ENCODE assay signal across 17 mouse cellular contexts in the genomic region with DNA sequence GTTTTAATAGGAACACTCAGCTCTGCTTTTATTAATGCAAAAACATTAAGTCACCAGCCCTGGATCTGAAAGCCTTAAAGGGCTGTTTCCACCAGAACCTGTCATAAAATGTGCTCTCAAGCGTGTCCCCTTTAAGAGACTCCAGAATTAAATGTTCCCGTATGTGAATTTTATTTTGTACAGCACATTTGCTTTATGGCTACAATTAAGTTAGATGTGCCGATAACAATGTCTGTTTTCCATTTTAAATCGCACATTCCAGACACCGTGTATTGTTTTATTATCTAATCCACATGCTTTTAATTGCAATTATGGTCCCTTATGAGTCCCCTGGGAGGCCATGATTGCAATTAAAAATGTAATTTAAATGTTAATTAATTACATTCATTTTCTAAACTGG.
DNase-seq lines count a peak whose midpoint lies in the region; ATAC-seq and TF ChIP-seq lines count a peak whose summit lies in the region.
"Had no signal": no experiment of that assay in that cellular context is flagged by ENCODE, and none has a peak within 500 bp of the region (broad histone marks: within the 10 kb centered on the region; RNA-seq: fewer than 3 reads in every experiment).

No protein-coding gene starts in this region.

- H3K27me3 ChIP-seq in forebrain, postnatal 0 days (ENCODE audit: insufficient read depth, low read length), result no peaks in the 10 kb centered on the region
- H3K27me3 ChIP-seq in forebrain, embryonic 12.5 days, result peaks cover 9% of the 10 kb centered on the region; the same call in 1 of the 2 replicates
- no peaks in the 10 kb centered on the region for H3K27me3 ChIP-seq in midbrain, postnatal 0 days (ENCODE audit: insufficient read depth, low read length)
- no peaks in the 10 kb centered on the region for H3K27me3 ChIP-seq in midbrain, embryonic 13.5 days
- peaks cover 14% of the 10 kb centered on the region for H3K27me3 ChIP-seq in limb, embryonic 13.5 days
- H3K27me3 ChIP-seq: heart, embryonic 13.5 days had no signal

- no peak overlapping the region for H3K27ac ChIP-seq in forebrain, postnatal 0 days (ENCODE audit: low read depth, low read length)
- H3K27ac ChIP-seq in forebrain, embryonic 12.5 days, result no peak overlapping the region
- no peak overlapping the region for H3K27ac ChIP-seq in midbrain, postnatal 0 days (ENCODE audit: low read depth, low read length)
- no peak overlapping the region for H3K27ac ChIP-seq in midbrain, embryonic 13.5 days
- no peak overlapping the region for H3K27ac ChIP-seq in limb, embryonic 13.5 days
- H3K27ac ChIP-seq: heart, embryonic 13.5 days had no signal

- no peak overlapping the region for H3K4me3 ChIP-seq in forebrain, postnatal 0 days (ENCODE audit: low read depth, low read length)
- H3K4me3 ChIP-seq in forebrain, embryonic 12.5 days (replicated peaks), result no peak overlapping the region
- H3K4me3 ChIP-seq in midbrain, postnatal 0 days (ENCODE audit: low read depth, low read length), result no peak overlapping the region
- H3K4me3 ChIP-seq in midbrain, embryonic 13.5 days (replicated peaks), result no peak overlapping the region
- H3K4me3 ChIP-seq in limb, embryonic 13.5 days, result no peak overlapping the region
- H3K4me3 ChIP-seq: heart, embryonic 13.5 days had no signal

- ATAC-seq in forebrain, postnatal 0 days, result peak; percentile 74; the same call in 1 of the 2 replicates
- no peak for ATAC-seq in forebrain, embryonic 12.5 days (ENCODE audit: low FRiP score)
- ATAC-seq in midbrain, postnatal 0 days (ENCODE audit: low FRiP score), result no peak
- no peak for ATAC-seq in midbrain, embryonic 13.5 days
- peak; percentile 76 for ATAC-seq in limb, embryonic 13.5 days (ENCODE audit: low FRiP score, low read depth)
- ATAC-seq: intestine, postnatal 0 days; lung, postnatal 0 days had no signal

- no peaks in the 10 kb centered on the region for H3K36me3 ChIP-seq in forebrain, postnatal 0 days (ENCODE audit: insufficient read depth)
- no peaks in the 10 kb centered on the region for H3K36me3 ChIP-seq in forebrain, embryonic 12.5 days (replicated peaks)
- H3K36me3 ChIP-seq in midbrain, postnatal 0 days (ENCODE audit: insufficient read depth, low read length), result no peaks in the 10 kb centered on the region
- H3K36me3 ChIP-seq in midbrain, embryonic 13.5 days, result no peaks in the 10 kb centered on the region
- no peaks in the 10 kb centered on the region for H3K36me3 ChIP-seq in limb, embryonic 13.5 days
- H3K36me3 ChIP-seq: G1E; heart, embryonic 13.5 days had no signal

- no peaks in the 10 kb centered on the region for H3K9me3 ChIP-seq in forebrain, postnatal 0 days (ENCODE audit: low read length)
- no peaks in the 10 kb centered on the region for H3K9me3 ChIP-seq in forebrain, embryonic 12.5 days
- H3K9me3 ChIP-seq in midbrain, postnatal 0 days (ENCODE audit: low read length), result no peaks in the 10 kb centered on the region
- H3K9me3 ChIP-seq in midbrain, embryonic 13.5 days, result no peaks in the 10 kb centered on the region
- H3K9me3 ChIP-seq in limb, embryonic 13.5 days, result no peaks in the 10 kb centered on the region
- H3K9me3 ChIP-seq: heart, embryonic 13.5 days had no signal

- WGBS in forebrain, postnatal 0 days, result 47% methylated on average over 5 of the region's 5 CpGs
- 70% methylated on average over 5 of the region's 5 CpGs for WGBS in forebrain, embryonic 12.5 days
- 61% methylated on average over 5 of the region's 5 CpGs for WGBS in midbrain, postnatal 0 days
- 76% methylated on average over 5 of the region's 5 CpGs for WGBS in midbrain, embryonic 13.5 days
- WGBS in limb, embryonic 13.5 days, result 14% methylated on average over 5 of the region's 5 CpGs

- no peak for TF ChIP-seq CTCF in forebrain, postnatal 0 days (IDR thresholded peaks at IDR 0.05; ENCODE audit: low read depth)
- TF ChIP-seq CTCF in midbrain, postnatal 0 days (IDR thresholded peaks at IDR 0.05), result no peak

- H3K4me2 ChIP-seq in forebrain, postnatal 0 days (ENCODE audit: low read depth), result no peak overlapping the region
- H3K4me2 ChIP-seq in forebrain, embryonic 12.5 days, result no peak overlapping the region
- H3K4me2 ChIP-seq in midbrain, postnatal 0 days (ENCODE audit: low read depth, low read length, poor library complexity, severe bottlenecking), result no peak overlapping the region
- H3K4me2 ChIP-seq in midbrain, embryonic 13.5 days (replicated peaks), result no peak overlapping the region
- H3K4me2 ChIP-seq in limb, embryonic 13.5 days (replicated peaks), result peak overlapping the region; percentile 41
- H3K4me2 ChIP-seq: heart, embryonic 13.5 days had no signal

- H3K4me1 ChIP-seq in forebrain, postnatal 0 days (ENCODE audit: insufficient read depth), result peaks cover 7% of the 10 kb centered on the region; the same call in 1 of the 2 replicates
- peaks cover 14% of the 10 kb centered on the region for H3K4me1 ChIP-seq in forebrain, embryonic 12.5 days
- peaks cover 13% of the 10 kb centered on the region; the same call in 1 of the 2 replicates for H3K4me1 ChIP-seq in midbrain, postnatal 0 days (ENCODE audit: insufficient read depth, low read length)
- H3K4me1 ChIP-seq in midbrain, embryonic 13.5 days (replicated peaks), result peaks cover 21% of the 10 kb centered on the region
- H3K4me1 ChIP-seq in limb, embryonic 13.5 days, result peaks cover 39% of the 10 kb centered on the region
- H3K4me1 ChIP-seq: heart, embryonic 13.5 days had no signal

- peak; percentile 26 for DNase-seq in forebrain, postnatal 0 days
- DNase-seq in midbrain, postnatal 0 days (ENCODE audit: low spot score), result peak; percentile 61
- DNase-seq in kidney, postnatal 14 days, result no peak
- no peak for DNase-seq in gastrocnemius, postnatal 4 days (ENCODE audit: low spot score in 2 of 2)
- DNase-seq: adrenal gland, postnatal 25 days; cerebellum, adult 18-20 months; gastrocnemius, postnatal 10 days; heart, adult 18-20 months; liver; thymus, postnatal 36 days had no signal

- no peak overlapping the region for H3K9ac ChIP-seq in forebrain, postnatal 0 days
- H3K9ac ChIP-seq in forebrain, embryonic 12.5 days, result no peak overlapping the region
- H3K9ac ChIP-seq in midbrain, postnatal 0 days (replicated peaks; ENCODE audit: low read length, poor library complexity, severe bottlenecking), result no peak overlapping the region
- H3K9ac ChIP-seq in midbrain, embryonic 13.5 days (replicated peaks), result no peak overlapping the region
- no peak overlapping the region for H3K9ac ChIP-seq in limb, embryonic 13.5 days
- H3K9ac ChIP-seq: heart, embryonic 13.5 days had no signal

Comparison
In these comparisons a context has a peak if more than half of its experiments do, and no peak if none do; other contexts are left out.
1. ATAC-seq: peak in forebrain, postnatal 0 days (single experiment) and limb, embryonic 13.5 days (single experiment); none in forebrain, embryonic 12.5 days (single experiment), midbrain, postnatal 0 days (single experiment) and midbrain, embryonic 13.5 days (single experiment).
2. DNase-seq: peak in forebrain, postnatal 0 days (single experiment) and midbrain, postnatal 0 days (single experiment); none in kidney, postnatal 14 days (single experiment) and gastrocnemius, postnatal 4 days (0 of 2).